Mouse (Mus musculus) regulatory T cell (primary cell): ENCODE results near the gene Hist1h1d.
"Not testable (repeated sequence)": the region's sequence is repeated elsewhere in the genome, so short reads cannot be mapped to it uniquely, and the experiment has no call there.

Experiments used
- in situ Hi-C: fragments of 300-600 bp; cut with MboI, MseI; formaldehyde crosslinking; loops from one replicate; pipeline ENCODE4 v1.15.1; 2025; ENCODE audit warnings: high pct_unique_total_duplicates

Hist1h1d gene

DNA sequence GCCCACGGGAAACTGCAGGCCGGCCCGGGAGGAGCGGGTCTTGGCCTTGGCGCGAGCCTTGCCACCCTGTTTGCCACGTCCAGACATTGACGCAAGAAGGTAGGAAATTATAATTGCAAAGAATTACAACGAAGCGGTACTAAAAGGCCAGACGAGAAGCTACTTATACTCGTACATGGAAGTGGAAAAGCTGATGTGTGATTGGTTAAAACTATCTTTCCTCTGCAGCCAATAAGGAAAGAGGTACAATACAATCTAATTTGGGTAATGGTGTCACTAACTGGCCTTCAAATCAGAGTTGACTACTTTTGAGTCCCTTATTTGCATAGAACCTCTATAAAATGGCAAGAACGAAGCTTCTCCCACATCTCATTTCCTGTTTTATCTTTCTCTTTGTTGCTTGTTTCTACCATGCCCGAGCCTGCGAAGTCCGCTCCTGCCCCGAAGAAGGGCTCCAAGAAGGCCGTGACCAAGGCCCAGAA is 18.0 kb downstream of the Hist1h1d start, which contains the start of the genes Hist1h2ae and Hist1h2bg:
Gene Hist1h2ae, minus strand, starts transcription at position 199 of the 482 bp plus-strand sequence.
Gene Hist1h2bg, plus strand, starts transcription at position 375 of the 482 bp plus-strand sequence.
- in situ Hi-C loops: loop anchor here (5.0 to 25.0 kb wide), 4 partner anchors 111 to 1849 kb away; partner anchors contain the start of genes Hist1h2ac, Hist1h2ao, Hist1h2bc and Hist1h2bm

DNA sequence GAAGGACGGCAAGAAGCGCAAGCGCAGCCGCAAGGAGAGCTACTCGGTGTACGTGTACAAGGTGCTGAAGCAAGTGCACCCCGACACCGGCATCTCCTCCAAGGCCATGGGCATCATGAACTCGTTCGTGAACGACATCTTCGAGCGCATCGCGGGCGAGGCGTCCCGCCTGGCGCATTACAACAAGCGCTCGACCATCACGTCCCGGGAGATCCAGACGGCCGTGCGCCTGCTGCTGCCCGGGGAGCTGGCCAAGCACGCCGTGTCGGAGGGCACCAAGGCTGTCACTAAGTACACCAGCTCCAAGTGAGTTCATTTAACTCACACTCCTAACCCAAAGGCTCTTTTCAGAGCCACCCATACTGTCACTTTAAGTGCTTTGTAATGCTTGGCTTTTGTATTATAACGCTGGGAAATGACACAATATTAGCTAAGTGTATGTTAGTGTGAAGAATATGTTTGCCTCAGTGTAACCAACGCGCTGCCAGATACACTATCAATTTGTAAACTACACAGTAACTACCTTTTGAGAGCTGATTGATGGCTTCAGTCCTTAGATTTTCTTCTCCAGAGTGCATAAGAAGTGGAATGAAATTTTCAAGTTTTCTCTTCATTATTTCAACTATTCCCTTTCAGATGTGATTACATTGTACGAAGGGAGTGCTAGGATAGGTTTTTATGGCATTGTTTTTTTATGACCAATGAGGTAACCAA is 18.6 kb downstream of the Hist1h1d start:
- in situ Hi-C loops: loop anchor here (5.0 to 25.0 kb wide), 4 partner anchors 111 to 1849 kb away; partner anchors contain the start of genes Hist1h2ac, Hist1h2ao, Hist1h2bc and Hist1h2bm

- in situ Hi-C loops: loop anchor here (5.0 to 25.0 kb wide), 4 partner anchors 110 to 1850 kb away; partner anchors contain the start of genes Hist1h2ac, Hist1h2ao, Hist1h2bc and Hist1h2bm
Observed at GRCm38 (mm10) chr13:23572218-23573033, 19.4 kb downstream of the Hist1h1d start.

DNA sequence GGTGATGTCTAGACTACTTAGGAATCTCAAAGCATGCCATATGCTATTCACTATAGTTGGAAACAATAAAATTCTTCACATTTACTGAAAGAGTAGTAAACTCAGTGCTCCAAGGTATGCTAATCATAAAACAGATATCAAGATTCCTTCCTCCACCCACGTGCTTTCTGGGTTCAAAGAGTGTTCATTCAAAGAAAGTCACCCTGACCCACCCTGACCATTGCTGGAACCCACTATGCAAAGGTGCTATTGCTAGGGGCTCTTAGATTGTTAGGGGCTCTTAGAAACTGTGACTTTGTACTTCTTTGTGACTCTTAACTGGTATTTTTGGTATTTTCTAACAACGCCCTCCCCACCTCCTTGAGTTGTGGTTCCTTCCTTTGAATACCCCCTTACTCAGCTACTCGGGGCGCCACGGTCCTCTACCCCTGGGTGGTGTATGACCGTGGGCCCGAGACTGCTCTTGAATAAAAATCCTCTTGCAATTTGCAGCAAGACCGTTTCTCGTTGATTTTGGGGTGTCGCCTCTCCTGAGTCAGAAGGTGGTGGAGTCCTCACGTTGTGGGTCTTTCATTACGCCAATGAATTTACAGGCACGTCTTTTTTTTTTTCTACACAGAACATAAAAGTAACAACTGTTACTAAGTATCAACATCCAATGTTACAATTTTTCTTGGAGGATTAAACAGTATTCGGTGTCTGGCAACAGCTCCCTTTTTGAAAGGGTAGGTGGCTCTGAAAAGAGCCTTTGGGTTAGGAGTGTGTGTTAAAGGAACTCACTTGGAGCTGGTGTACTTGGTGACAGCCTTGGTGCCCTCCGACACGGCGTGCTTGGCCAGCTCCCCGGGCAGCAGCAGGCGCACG is 20.2 kb downstream of the Hist1h1d start:
- in situ Hi-C loops: loop anchor here (5.0 to 25.0 kb wide), 4 partner anchors 109 to 1851 kb away; partner anchors contain the start of genes Hist1h2ac, Hist1h2ao, Hist1h2bc and Hist1h2bm

- in situ Hi-C loops: loop anchor here (5.0 to 25.0 kb wide), 4 partner anchors 108 to 1852 kb away; partner anchors contain the start of genes Hist1h2ac, Hist1h2ao, Hist1h2bc and Hist1h2bm
Observed at GRCm38 (mm10) chr13:23573898-23574524, 20.9 kb downstream of the Hist1h1d start, which contains the start of the genes Hist1h2bf and Hist1h2ad. TSS of gene Hist1h2bf (minus strand) at chr13:23574196. TSS of gene Hist1h2ad (plus strand) at chr13:23574381.

- in situ Hi-C loops: loop anchor here (5.0 to 25.0 kb wide), 4 partner anchors 108 to 1852 kb away; partner anchors contain the start of genes Hist1h2ac, Hist1h2ao, Hist1h2bc and Hist1h2bm
Observed at GRCm38 (mm10) chr13:23574546-23575170, 21.6 kb downstream of the Hist1h1d start.

DNA sequence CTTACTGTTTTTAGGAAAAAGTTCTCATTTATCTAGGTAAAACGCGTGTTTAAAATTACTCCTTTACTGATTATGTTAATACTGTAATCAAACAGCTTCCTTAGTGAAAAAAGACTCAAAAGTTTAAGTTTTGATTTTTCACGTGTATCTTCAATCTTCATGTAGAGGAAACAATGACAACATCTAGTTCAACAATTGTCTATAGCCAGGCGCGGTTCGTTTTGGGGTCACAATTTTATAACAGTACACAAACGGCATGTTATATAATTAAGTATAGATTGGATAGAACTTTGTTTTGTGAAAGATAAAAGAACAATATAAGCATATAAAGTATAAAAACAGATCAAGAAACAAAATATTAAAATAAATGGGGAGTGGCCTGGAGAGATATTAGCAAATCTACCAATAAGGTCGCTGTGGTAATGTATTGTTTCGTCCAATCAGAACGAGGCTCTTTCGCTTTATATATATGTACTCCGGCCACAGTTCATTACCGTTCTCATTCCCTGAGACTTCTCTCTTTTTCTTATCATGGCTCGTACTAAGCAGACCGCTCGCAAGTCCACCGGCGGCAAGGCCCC is 22.3 kb downstream of the Hist1h1d start, which contains the start of gene Hist1h3d:
Gene Hist1h3d, plus strand, starts transcription at position 493 of the 581 bp plus-strand sequence.
- in situ Hi-C loops: no loop called here

- in situ Hi-C loops: not testable (repeated sequence)
Observed at GRCm38 (mm10) chr13:23575864-23576313, 22.8 kb downstream of the Hist1h1d start.

DNA sequence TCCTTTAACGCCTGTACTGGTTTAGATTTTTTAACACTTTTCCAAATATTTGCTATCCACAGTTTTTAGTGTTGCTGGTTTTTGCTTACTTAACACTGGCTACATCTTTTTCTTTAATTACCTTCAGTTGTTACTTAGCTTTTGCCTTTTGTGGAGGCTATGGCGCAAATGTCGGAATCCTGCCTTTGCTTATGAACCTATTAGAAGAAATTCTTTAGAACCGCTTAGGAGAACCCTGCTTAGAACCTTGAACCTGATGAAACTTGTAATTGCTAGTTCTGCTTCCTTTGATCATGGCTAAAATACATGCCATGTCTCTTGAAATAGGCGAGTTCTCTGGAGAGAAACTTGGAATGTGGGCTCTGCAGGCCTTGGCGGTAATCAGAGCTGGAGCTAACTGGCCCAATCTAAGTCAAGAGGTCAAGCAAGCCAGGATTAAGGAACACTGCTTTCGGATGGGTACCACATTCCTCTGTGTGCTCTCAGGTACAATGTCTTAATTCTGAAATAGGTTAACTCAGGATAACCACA is 23.4 kb downstream of the Hist1h1d start:
- in situ Hi-C loops: no loop called here

DNA sequence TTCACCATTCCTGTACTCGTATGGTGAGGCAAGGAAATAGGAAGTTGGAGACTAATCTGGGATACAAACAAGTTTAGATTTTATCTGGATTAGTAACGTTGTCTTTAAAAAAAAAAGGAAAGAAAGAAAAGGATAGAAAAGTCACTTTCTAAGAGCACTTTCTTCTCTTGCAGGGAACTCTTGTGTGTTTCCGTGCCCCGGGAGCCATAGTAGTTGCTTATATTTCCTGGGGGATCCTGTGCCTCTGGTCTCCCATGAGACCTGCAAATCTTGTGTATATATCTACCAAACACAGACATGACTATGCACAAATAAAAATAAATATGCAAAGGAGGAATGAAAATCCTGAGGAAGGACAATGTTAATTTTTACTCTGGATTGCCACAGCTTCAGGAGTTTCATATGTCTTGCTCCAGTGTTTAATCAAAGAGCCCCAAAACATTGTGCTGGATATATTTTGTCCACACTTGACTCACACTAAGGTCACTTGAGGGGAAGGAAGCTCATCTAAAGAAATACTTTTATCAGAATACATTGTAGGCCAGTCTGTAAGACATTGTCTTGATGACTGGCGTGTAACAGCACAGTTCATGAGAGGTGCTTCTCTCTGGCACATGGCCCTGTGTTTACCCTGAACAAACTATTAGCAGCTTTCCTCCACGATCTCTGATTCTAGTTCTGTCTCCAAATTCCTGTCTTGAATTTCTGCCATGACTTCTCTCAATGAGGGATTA is 24.0 kb downstream of the Hist1h1d start:
- in situ Hi-C loops: no loop called here

GRCm38 (mm10) chr13:23577835-23578234 is 24.8 kb downstream of the Hist1h1d start:
- in situ Hi-C loops: no loop called here

- in situ Hi-C loops: loop anchor here (5.0 to 10.0 kb wide), 2 partner anchors 47 to 166 kb away; partner anchors contain the start of genes Hist1h2af, Hist1h2bb, Hist1h3c and Hist1h3g
Observed at GRCm38 (mm10) chr13:23581408-23582218, 28.6 kb downstream of the Hist1h1d start, which contains the start of gene Hist1h4d. TSS of gene Hist1h4d (plus strand) at chr13:23581598.

GRCm38 (mm10) chr13:23582219-23583056 is 29.4 kb downstream of the Hist1h1d start:
- in situ Hi-C loops: loop anchor here (5.0 to 10.0 kb wide), 2 partner anchors 48 to 165 kb away; partner anchors contain the start of genes Hist1h2af, Hist1h2bb, Hist1h3c and Hist1h3g

DNA sequence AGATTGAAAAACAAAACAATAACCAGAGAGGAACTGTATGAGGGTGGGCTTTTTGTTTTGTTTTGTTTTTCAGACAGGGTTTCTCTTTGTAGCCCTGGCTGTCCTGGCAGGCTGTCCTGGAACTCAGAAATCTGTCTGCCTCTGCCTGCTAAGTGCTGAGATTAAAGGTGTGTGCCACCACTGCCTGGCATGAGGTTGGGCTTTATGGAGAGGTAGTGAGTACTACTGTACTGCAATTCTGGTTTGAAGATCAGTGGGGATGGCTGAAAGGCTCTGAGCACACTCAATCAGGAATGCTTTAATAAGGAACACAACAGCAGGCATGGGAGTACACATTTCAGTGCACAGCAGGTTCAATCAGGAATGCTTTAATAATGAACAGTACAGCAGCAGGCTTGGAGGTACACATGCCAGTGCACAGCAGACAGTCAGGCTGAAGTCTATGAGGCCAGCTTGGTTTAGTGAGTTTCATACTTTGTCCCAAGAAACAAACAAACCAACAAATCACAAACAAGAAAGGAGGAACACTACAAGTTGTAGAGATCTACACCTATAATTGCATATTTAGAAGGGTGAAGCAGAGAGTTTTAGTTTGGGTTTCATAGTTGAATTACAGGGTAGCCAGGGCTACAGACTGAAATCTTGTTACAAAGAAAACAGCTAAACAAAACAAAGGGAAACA is 30.5 kb downstream of the Hist1h1d start:
- in situ Hi-C loops: loop anchor here (5.0 to 10.0 kb wide), 2 partner anchors 49 to 164 kb away; partner anchors contain the start of genes Hist1h2af, Hist1h2bb, Hist1h3c and Hist1h3g

DNA sequence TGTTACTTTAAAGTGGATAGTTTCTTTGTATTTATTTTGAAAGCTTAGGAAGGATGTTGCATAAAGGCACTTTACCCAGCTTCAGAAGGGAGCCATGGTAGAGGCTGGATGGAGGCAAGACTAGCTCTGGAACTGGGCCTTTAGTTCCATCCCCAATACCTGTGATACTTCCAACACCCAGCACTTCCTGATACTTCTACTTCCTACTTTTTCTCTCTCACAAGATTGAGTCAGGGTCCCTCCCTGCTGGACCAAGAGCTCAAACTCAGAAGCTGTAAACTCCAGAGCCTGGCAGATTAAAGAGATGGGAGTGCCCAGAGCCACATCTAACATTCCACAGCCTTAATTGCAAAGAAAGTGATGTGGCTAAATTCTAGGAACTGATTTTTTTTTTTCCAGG is 31.3 kb downstream of the Hist1h1d start:
- in situ Hi-C loops: loop anchor here (5.0 to 10.0 kb wide), 2 partner anchors 50 to 163 kb away; partner anchors contain the start of genes Hist1h2af, Hist1h2bb, Hist1h3c and Hist1h3g
